Mouse (Mus musculus) natural killer cell, adult 2 months (primary cell): Measurements from ENCODE around the gene Mrgprb3.

ENCODE experiments used
- DNase-seq, 2 experiments: peaks; one replicate each; pipeline ENCODE4 v3.0.0; 2022; ENCODE audit warnings: low spot score in 2 of 2

Mrgprb3 gene

GRCm38 (mm10) chr7:48643711-48644110 is at the start of gene Mrgprb3:
Mrgprb3 (minus strand) TSS chr7:48643811.
- DNase-seq = no peak
